Mouse (Mus musculus) neutrophil, adult 59 days (primary cell): ENCODE results near the gene Slc23a4. TPM values are rescaled to one million over a fixed set of nuclear protein-coding genes. Genes with fewer than 3 reads are reported as not detected.

Experiments
- total RNA-seq, 2 experiments: library from RNA; stranded (reverse); gene quantifications; 1 replicate in 1 of 2; 2 replicates in 1 of 2; pipeline ENCODE4 v1.2.4; 2023

Slc23a4 gene
- total RNA-seq: under 1 TPM in 1 of 2 experiments, not detected in 1; 0.31 TPM

GRCm38 (mm10) chr6:34988081-34988761 lies at the start of gene Slc23a4:
TSS of gene Slc23a4 (minus strand) at chr6:34988404.

GRCm38 (mm10) chr6:34919956-34920355 lies 68.2 kb downstream of the Slc23a4 start, which contains the start of gene Stra8:
TSS of gene Stra8 (plus strand) at chr6:34920163.

GRCm38 (mm10) chr6:34910371-34911219 lies 77.6 kb downstream of the Slc23a4 start, which contains the start of gene Wdr91:
TSS of gene Wdr91 (minus strand) at chr6:34910876.

Other genes with a start within 250 kb of the Slc23a4 start
- 1 to 10 TPM in 1 of 2 experiments, under 1 TPM in 1; 0.68 to 1.4 TPM for gene Agbl3, start 208.0 kb downstream of the Slc23a4 start, total RNA-seq
- 1 to 10 TPM; 4.2 to 7.4 TPM for gene Tmem140, start 125.3 kb downstream of the Slc23a4 start, total RNA-seq
- 10 to 100 TPM; 12.6 to 13.4 TPM for gene Cyren, start 110.3 kb downstream of the Slc23a4 start, total RNA-seq
- gene Wdr91, start 77.5 kb downstream of the Slc23a4 start, total RNA-seq: 10 to 100 TPM; 23.2 to 27.1 TPM
- gene Stra8, start 68.2 kb downstream of the Slc23a4 start, total RNA-seq: not detected
- 10 to 100 TPM; 24.2 to 30.9 TPM for gene Cnot4, start 145.3 kb upstream of the Slc23a4 start, total RNA-seq
- gene Nup205, start 189.0 kb upstream of the Slc23a4 start, total RNA-seq: 10 to 100 TPM; 37.0 to 42.7 TPM